Mouse (Mus musculus): ENCODE measurements around the gene Nfix.

DNA sequence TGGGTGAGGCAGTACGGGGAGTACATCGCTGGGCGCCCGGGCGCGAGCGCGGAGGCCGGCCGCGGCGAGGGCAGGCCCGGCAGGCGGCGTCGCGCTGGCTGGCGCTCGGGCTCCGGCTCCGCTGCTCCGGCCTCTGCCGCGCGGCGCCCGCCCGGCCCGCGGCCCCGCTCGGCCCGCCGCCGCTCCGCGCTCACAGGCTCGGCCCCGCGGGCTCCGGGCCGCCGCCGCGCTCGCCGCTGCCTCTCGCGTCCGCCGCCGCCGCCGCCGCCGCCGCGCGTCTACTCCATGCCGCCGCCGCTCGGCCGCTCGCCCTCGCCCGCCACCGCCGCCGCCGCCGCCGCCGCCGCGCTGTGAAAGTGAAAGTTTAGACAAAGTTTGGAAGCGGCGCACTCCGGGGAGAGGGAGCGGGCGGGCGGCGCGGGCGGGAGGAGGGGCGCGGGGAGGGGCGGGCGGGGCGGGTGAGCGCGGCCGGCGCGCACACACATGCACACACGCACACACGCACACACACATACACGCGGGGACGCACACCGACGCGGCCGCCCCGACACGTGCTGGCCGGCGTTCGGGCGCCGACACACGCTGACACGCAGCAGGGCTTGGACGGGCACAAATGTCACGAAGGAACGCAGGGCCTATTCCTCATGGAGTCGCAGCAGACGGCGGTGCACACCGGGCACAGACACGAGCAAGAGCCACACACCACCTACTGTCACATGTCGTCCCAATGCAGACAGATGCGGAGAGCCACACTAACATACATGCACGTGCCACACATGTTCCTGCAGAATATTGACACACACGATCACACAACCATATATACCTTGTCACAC lies at the start of gene Nfix:
- TF ChIP-seq CTCF (IDR thresholded peaks at IDR 0.05) (no peak), EP300 (IDR thresholded peaks at IDR 0.05; ENCODE audit: insufficient read depth, low read depth, low read length) (no peak), POLR2A (IDR thresholded peaks at IDR 0.05; ENCODE audit: insufficient read depth, low read depth, low read length) (no peak)

Measured in heart, adult 2 months (tissue).